Mouse (Mus musculus): Measurements from ENCODE around the gene Pard3b.

The Pard3b gene

DNA sequence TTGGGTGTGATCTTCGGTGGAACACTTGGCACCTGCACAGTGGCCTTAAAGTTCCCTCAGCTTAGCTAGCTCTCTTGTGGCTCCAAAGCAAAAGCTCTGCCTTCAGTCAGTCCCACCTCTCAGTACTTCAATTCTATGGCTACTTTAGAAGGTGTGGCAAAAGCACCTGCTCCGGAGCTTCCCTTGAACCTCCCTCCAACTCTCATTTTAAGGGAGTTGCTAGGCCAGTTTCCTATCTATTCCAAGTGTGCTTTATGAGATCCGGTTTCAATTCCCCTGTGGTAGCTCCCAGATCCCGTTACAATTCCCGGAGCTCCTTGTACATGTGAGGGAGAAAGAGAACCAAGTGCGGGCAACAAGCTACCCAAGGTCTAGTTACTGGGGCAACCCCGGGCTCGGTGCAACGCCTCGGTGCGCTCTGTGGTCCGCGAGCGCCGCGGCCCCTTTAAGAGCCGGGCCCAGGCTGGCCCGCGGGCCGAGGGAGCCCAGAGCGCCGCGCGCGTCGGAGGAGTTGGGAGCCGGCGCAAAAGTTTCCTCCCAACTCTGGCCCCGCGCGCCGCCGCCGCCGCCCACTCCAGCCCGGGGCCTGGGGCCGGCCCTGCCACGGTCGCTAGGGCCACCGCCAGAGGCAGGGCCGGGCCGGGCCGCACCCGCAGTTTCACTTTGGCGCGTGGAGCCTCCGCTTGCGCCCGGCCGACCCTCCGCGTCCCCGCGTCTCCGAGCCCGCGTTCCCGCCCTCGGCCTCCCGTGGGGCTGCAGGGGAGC lies at the start of gene Pard3b:
Pard3b (plus strand) TSS at position 478 of the 765 bp plus-strand sequence.
- DNase-seq: peak; percentile 1

DNA sequence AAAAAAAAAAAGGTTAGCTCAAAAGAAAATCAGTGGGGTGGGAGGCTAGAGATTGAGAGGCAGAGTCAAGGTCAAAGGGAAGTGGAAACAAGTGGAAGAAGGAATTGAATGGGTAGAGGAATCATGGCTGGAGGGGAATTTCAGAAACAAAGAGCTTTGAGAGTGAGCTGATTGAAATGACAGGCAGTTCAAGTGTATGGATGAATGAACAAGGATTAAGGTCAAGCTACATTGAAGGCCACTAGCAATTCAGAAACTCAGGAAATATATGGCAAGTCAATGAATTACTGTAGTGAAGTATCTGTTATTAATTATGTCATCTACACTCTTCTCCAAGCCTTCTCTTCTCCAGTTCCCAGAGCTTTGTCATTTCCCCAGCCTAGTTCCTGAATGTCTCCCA lies 22.4 kb upstream of the Pard3b start:
- DNase-seq: no peak

DNA sequence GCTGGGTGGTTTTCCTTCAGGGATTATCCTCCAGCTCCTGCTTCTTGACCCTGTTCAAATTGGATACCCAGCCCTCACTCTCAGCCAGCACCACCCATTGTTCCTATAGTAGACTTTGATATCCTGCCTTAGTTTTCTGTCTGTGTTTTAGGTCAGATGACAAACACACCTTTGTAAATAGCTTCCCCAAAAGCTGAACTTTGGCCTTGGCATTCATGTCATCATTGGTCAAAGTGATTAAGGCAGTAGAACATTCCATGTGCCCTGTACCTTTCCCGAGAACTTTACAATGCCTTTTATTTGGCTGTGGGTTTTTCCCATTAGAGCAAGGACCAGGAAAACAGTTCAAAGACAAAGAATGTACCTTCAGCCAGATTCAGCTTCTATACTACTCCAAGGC lies 18.0 kb upstream of the Pard3b start:
- no peak for DNase-seq

DNA sequence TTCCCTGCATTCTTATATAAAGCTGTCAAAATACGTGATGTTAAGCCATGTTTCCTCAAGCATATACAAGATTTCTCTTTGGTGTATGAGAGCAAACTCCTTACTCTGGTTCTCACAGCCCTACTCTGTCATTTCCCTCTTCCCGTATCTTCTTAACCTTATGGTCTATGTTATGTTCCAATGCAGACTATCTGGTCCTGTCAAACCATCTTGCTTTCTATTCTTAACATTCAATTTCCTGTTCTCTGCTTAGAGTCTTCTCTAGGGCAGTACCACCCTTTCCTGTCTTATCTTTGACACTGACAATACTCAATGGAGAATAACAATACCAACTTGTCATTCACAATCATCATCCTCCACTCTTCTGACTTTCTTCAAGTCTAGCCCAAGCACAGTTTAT lies 8.8 kb upstream of the Pard3b start:
- no peak for DNase-seq

GRCm38 (mm10) chr1:61639114-61640093 lies 780 bp downstream of the Pard3b start:
- no peak for DNase-seq

DNA sequence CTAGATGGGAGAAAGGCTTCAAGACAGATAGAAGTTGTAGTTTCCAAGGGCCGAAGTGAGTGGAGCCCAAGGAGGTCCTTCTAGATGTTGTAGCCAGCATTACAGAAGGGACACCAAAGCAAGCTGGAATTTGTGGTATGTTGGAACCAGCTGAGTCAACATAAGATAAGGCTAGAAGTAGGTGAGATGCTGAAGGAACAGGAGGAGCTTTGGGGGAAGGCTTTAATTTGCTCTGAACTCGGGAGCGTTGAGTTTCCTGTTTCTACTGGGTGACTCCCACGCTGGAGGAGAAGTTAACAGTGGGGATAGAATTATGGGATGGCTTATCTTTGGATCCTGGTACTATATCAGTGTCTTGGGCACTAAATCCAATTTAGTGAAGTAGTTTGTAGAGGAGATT lies 3.3 kb downstream of the Pard3b start:
- DNase-seq: no peak

DNA sequence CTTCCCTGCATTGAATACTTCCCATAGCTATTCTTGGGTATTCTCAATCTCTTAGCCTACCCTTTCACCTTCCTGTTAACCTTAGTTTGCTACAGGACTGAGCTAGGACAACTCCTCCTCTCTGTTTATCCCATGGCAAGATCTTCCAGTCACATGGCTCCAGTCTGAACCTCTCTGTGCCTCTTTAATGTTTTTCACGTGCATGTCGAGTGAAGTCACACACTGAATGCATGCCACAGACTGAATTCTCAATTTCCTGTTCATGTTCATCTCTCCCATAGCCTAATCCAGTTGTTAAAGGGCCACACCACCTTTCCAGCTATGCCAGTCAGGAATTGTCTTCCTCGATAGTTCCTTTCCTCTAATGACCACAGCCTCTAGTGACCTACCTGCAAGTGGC lies 6.4 kb downstream of the Pard3b start:
- no peak for DNase-seq

DNA sequence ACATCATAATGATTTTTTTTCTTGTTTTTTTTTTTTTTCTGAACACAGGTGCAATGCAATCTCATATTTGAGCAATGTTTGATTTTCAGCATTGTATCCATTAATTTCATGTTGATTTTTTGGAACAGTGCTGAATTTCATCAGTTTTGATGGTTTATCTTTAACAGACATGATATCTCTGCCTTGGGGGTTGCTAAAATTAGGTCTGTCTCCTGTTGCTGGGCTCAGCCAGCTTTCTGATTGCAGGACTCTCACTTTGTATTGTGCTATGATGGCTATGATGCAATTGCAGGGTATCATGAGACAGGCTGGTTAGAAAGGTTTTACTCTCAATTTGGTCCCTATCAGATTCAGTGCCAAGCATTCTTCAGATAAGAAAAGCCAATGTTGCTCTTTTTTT lies 11.3 kb downstream of the Pard3b start:
- no peak for DNase-seq

DNA sequence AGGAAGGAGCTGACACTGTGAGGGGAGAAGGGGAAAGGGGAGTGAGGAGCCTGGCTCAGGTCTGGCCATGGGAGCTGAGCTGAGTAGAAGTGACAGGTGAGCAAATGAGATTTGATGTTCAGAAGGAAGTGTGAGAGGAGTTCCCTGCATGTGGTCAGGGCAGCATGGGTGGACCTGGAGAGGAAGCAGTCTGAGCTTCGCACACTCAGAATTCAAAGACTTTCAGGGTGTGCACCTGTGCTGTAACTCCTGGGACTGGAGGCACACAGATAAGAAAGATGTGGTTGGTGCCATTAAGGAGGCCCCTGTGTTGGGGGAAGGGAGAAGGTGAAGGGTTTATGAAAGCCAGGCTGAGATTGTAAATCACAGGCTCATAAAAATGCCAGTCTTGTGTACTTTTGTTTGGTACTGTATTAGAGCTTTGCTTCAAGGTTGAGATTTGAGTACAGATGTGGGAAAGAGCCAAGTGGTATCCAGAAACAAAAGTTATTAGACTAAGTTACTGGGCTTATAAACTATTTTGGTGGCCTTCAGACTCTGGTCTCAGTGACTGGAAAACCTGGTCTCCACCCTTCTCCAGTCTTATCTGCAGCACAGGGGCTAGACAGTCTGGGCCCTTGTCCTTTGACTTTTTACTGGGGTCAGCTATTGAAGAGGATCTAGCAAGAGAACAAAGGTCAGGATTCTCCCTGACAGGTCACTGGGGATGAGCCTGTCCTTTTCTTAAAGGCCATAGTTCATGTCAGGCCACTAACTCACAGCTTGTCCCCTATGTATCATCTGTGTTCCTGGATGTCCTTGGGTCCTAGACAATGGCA lies 13.0 kb downstream of the Pard3b start:
- DNase-seq: no peak

GRCm38 (mm10) chr1:61657760-61658159 lies 19.1 kb downstream of the Pard3b start:
- DNase-seq: no peak

DNA sequence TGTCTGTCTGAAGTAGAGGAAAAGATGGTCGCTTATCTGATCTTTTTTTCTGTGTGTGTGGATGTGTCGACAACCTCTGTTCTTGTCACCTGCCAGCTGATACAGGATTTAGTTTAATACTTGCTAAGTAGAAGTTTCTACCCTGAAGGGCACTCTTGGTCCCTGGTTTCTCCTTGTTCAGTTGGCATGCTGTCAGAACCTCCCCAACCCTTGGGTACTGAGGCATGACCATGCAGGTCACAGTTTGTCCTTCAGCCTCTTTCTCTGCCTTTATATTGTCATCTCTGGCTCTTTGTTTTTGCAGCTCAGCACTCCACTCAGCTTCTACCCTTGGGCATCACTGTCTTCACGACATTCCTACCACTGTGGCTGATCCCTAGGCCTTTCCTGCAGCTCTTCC lies 21.3 kb downstream of the Pard3b start:
- no peak for DNase-seq

DNA sequence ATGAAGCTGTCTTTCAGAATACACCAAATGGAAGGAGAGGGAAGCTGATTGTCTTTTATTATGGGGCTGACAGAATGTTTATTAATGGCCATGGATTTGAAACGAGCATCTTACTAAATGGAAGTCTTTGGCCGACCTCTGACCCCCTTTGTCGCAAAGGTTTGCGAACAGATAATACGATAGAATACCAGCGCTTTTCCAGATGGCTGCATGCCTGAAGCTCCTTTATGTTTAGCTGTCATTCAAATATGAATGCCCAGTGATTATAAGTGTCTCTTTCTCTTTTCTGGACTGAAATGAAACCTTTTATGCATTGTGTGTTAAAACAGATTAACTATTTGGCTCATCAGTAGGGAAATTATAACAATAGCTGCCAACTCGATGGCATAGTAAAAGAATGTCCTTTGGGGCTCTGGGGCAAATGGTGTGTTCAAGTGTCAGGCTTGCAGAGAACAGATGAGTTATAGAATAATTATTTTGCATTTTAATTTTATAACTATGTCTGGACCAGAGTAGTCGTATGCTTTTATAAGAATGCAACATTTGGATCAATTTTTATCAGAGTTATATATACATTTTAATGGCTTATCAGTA lies 46.7 kb downstream of the Pard3b start:
- no peak for DNase-seq

GRCm38 (mm10) chr1:61685921-61686320 lies 47.3 kb downstream of the Pard3b start:
- no peak for DNase-seq

GRCm38 (mm10) chr1:61688301-61688700 lies 49.7 kb downstream of the Pard3b start:
- DNase-seq: no peak

DNA sequence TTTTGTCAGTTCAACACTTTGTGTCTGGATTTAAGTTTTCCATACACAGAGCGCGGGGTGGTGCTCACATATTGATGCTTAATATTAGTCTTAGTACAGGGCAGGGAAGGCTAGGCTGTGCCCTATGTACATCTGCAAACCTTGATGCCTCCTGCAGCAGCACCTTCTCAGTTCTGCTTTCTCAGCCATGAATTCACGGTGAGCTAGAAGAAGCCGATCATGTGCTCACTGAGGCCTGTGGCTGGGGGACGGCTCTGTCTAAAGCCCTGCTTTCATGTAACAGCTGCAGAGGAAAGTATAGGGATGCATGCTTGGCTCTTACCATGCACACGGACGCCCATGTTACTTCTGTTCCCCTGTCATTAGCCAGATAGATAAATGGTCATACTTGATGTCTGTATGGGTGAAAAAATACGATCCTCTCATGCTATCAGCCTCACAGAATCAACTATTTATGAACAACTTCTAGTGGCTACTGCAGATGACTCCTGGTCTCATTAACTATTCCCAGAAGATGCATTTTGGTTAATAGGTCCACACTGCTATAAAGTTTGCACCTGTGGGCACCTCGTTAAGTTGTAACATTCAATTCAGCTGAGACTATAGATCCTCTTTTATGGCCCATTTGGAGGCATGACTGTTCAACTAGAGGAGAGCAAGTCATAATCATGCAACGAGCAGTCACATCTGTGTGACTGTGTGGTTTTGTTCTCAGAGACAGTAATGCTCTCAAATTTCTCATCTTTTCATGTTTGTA lies 60.0 kb downstream of the Pard3b start:
- no peak for DNase-seq

- DNase-seq: no peak
These were observed 71.2 kb downstream of the Pard3b start for GRCm38 (mm10) chr1:61709812-61710211.

DNA sequence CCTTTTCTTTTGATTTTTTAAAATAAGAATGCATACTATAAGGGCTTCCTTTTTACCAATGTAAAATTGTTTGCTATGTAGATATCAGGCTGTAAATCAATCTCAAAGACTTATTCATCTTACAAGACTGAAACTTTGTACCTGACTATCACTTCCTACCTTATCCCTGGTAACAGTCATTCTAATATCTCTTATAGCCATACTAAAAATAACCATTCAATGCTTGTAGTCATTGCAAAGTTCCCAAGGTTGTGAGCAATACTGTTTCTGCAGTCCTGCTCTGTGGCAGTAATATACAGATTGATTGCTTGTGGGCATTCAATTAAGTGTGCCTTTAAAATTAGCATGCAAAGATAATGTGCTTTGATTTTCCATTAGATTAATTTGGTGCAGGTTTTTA lies 72.9 kb downstream of the Pard3b start:
- DNase-seq: no peak

- DNase-seq: no peak
These were observed 91.0 kb downstream of the Pard3b start for GRCm38 (mm10) chr1:61729654-61730053.

GRCm38 (mm10) chr1:61736550-61736949 lies 97.9 kb downstream of the Pard3b start:
- DNase-seq: no peak

DNA sequence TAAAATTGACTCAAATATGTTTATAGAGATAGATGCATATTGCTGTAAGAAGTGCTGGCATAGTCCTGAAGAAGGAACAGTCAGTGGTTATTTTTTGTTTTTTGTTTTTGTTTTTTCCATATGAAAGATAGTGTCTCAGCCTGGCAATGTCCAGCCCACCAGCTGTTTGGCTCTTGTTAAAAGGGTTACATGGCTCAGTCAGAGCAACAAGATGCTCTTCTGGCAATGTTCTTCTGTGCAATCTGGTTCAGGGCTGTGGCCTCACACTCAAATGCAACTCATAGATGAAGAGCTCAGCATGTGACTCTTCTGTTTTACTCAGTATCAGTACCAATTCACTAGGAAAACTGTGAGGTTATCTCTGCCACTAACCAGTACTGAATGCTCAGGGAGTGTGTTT lies 104.2 kb downstream of the Pard3b start:
- no peak for DNase-seq

DNA sequence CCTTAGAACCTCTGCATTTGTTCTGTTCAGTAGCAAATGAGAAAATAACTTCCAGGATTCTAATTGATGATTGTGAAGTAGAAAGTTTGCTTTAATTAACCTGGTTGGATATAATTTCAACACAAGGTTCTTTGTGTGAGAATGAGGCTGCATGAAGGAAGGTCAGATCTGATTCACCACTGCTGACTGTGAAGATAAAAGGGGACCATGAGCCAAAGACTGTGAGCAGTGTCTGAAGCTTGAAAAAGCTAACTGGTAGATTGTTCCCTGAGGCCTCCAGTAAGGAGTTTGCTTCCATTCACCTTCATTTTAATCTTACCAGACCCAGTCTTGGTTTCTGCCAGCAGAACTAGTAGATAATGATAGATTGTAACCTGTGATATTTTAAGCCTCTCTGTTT lies 108.9 kb downstream of the Pard3b start:
- DNase-seq: no peak

GRCm38 (mm10) chr1:61751008-61751407 lies 112.4 kb downstream of the Pard3b start:
- DNase-seq: no peak
